17 mouse cellular contexts compared by ENCODE assay signal in genomic region chr17:5803229-5804012, GRCm38 (mm10). TPM values are rescaled to one million over a fixed set of nuclear protein-coding genes. Genes with fewer than 3 reads are reported as not detected.
DNase-seq lines count a peak whose midpoint lies in the region; ATAC-seq and TF ChIP-seq lines count a peak whose summit lies in the region.
"Had no signal": no experiment of that assay in that cellular context is flagged by ENCODE, and none has a peak within 500 bp of the region (broad histone marks: within the 10 kb centered on the region; RNA-seq: fewer than 3 reads in every experiment).

No protein-coding gene starts in this region.

- 93% methylated on average over 10 of the region's 10 CpGs for WGBS in limb, embryonic 14.5 days
- whole genome bisulfite sequencing in stomach, postnatal 0 days: 83% methylated on average over 10 of the region's 10 CpGs
- 92% methylated on average over 10 of the region's 10 CpGs for WGBS in hindbrain, embryonic 13.5 days

- TF ChIP-seq RAD21 in CH12.LX (IDR thresholded peaks at IDR 0.05; ENCODE audit: low read depth, low read length): no peak

- in situ Hi-C loops in CH12.LX (cut with MboI; ENCODE audit: low pct_ligation_motif_present, low pct_unique_long_range_greater_than_20kb, low sequenced_read_pairs): no loop called here

- no peaks in the 10 kb centered on the region for H3K9me3 ChIP-seq in CH12.LX (replicated peaks; ENCODE audit: low read length)
- no peaks in the 10 kb centered on the region for H3K9me3 ChIP-seq in limb, embryonic 14.5 days (ENCODE audit: control insufficient read depth, low read length)
- H3K9me3 ChIP-seq in stomach, postnatal 0 days (ENCODE audit: control insufficient read depth, low read length): no peaks in the 10 kb centered on the region
- H3K9me3 ChIP-seq in hindbrain, embryonic 13.5 days: no peaks in the 10 kb centered on the region
- H3K9me3 ChIP-seq: forebrain, embryonic 15.5 days; heart, embryonic 12.5 days; hindbrain, embryonic 15.5 days; liver, embryonic 12.5 days; midbrain, embryonic 12.5 days; neural tube, embryonic 13.5 days had no signal

- peaks cover 0 to 4% of the 10 kb centered on the region in 2 experiments for H3K36me3 ChIP-seq in CH12.LX (replicated peaks in 1 of 2; ENCODE audit: control insufficient read depth in 1 of 2, insufficient read depth in 1 of 2, low read length in 1 of 2)
- no peaks in the 10 kb centered on the region for H3K36me3 ChIP-seq in limb, embryonic 14.5 days (ENCODE audit: control insufficient read depth, insufficient read depth, low read length)
- H3K36me3 ChIP-seq in stomach, postnatal 0 days (ENCODE audit: control insufficient read depth, insufficient read depth, low read length): no peaks in the 10 kb centered on the region
- no peaks in the 10 kb centered on the region for H3K36me3 ChIP-seq in hindbrain, embryonic 13.5 days
- H3K36me3 ChIP-seq: forebrain, embryonic 15.5 days; heart, embryonic 12.5 days; hindbrain, embryonic 15.5 days; liver, embryonic 12.5 days; midbrain, embryonic 12.5 days; neural tube, embryonic 13.5 days had no signal

- H3K4me2 ChIP-seq in CH12.LX (ENCODE audit: insufficient read depth, low read depth, poor library complexity, severe bottlenecking): peak overlapping the region; percentile 48; the same call in 1 of the 2 replicates
- no peak overlapping the region for H3K4me2 ChIP-seq in limb, embryonic 14.5 days (replicated peaks; ENCODE audit: low read depth, low read length, severe bottlenecking)
- no peak overlapping the region for H3K4me2 ChIP-seq in stomach, postnatal 0 days (replicated peaks; ENCODE audit: low read depth)
- H3K4me2 ChIP-seq in hindbrain, embryonic 13.5 days: no peak overlapping the region
- H3K4me2 ChIP-seq: forebrain, embryonic 15.5 days; heart, embryonic 12.5 days; hindbrain, embryonic 15.5 days; liver, embryonic 12.5 days; lung, embryonic 14.5 days; midbrain, embryonic 12.5 days; neural tube, embryonic 13.5 days had no signal

- peaks cover 42 to 85% of the 10 kb centered on the region in 2 experiments for H3K4me1 ChIP-seq in CH12.LX (ENCODE audit: control insufficient read depth in 1 of 2, insufficient read depth in 2 of 2)
- peaks cover 26% of the 10 kb centered on the region for H3K4me1 ChIP-seq in limb, embryonic 14.5 days (ENCODE audit: control insufficient read depth, insufficient read depth, low read length)
- H3K4me1 ChIP-seq in stomach, postnatal 0 days (replicated peaks; ENCODE audit: control insufficient read depth, insufficient read depth): no peaks in the 10 kb centered on the region
- H3K4me1 ChIP-seq in hindbrain, embryonic 13.5 days (replicated peaks): peaks cover 6% of the 10 kb centered on the region; the same call in 1 of the 2 replicates
- H3K4me1 ChIP-seq: hindbrain, embryonic 15.5 days; midbrain, embryonic 12.5 days had no signal

- peak; percentile 74 for TF ChIP-seq EP300 in CH12.LX (IDR thresholded peaks at IDR 0.05; ENCODE audit: low read length)
- TF ChIP-seq EP300 in stomach, postnatal 0 days (optimal IDR thresholded peaks at IDR 0.05): no peak

- dilution Hi-C loops in CH12.LX (cut with MboI; ENCODE audit: extremely low pct_ligation_motif_present, extremely low pct_unique_long_range_greater_than_20kb, low sequenced_read_pairs): no loop called here

- H3K79me2 ChIP-seq in CH12.LX (replicated peaks; ENCODE audit: control insufficient read depth, extremely low read depth, insufficient read depth, poor library complexity, severe bottlenecking): no peaks in the 10 kb centered on the region

- TF ChIP-seq CTCF in CH12.LX (conservative IDR thresholded peaks at IDR 0.05 in 1 of 2, IDR thresholded peaks at IDR 0.05 in 1 of 2; ENCODE audit: low read depth in 2 of 2, low read length in 2 of 2): no peak
- no peak for TF ChIP-seq CTCF in stomach, postnatal 0 days (IDR thresholded peaks at IDR 0.05; ENCODE audit: low read depth)

- peak overlapping the region; percentile 64 for H3K27ac ChIP-seq in CH12.LX (ENCODE audit: insufficient read depth, low read depth)
- peak overlapping the region; percentile 85; the same call in 1 of the 2 replicates for H3K27ac ChIP-seq in limb, embryonic 14.5 days (replicated peaks; ENCODE audit: low read depth, low read length)
- H3K27ac ChIP-seq in stomach, postnatal 0 days (replicated peaks): peak overlapping the region; percentile 35; the same call in 1 of the 2 replicates
- no peak overlapping the region for H3K27ac ChIP-seq in hindbrain, embryonic 13.5 days
- H3K27ac ChIP-seq: forebrain, embryonic 15.5 days; hindbrain, embryonic 15.5 days; liver, embryonic 12.5 days; midbrain, embryonic 12.5 days; neural tube, embryonic 13.5 days had no signal

- H3K27me3 ChIP-seq in CH12.LX (replicated peaks): no peaks in the 10 kb centered on the region
- no peaks in the 10 kb centered on the region for H3K27me3 ChIP-seq in limb, embryonic 14.5 days (ENCODE audit: control insufficient read depth, insufficient read depth, low read length)
- no peaks in the 10 kb centered on the region for H3K27me3 ChIP-seq in stomach, postnatal 0 days (ENCODE audit: control insufficient read depth, insufficient read depth, low read length)
- no peaks in the 10 kb centered on the region for H3K27me3 ChIP-seq in hindbrain, embryonic 13.5 days
- H3K27me3 ChIP-seq: forebrain, embryonic 15.5 days; heart, embryonic 12.5 days; hindbrain, embryonic 15.5 days; liver, embryonic 12.5 days; midbrain, embryonic 12.5 days; neural tube, embryonic 13.5 days had no signal

- H3K4me3 ChIP-seq in CH12.LX (replicated peaks in 1 of 3; ENCODE audit: low read depth in 2 of 3, low read length in 2 of 3, poor library complexity in 1 of 3): no peak overlapping the region
- no peak overlapping the region for H3K4me3 ChIP-seq in limb, embryonic 14.5 days (replicated peaks; ENCODE audit: low read length)
- no peak overlapping the region for H3K4me3 ChIP-seq in stomach, postnatal 0 days (ENCODE audit: low read depth, low read length)
- no peak overlapping the region for H3K4me3 ChIP-seq in hindbrain, embryonic 13.5 days
- H3K4me3 ChIP-seq: forebrain, embryonic 15.5 days; heart, embryonic 12.5 days; hindbrain, embryonic 15.5 days; liver, embryonic 12.5 days; midbrain, embryonic 12.5 days; neural tube, embryonic 13.5 days had no signal

- no peak overlapping the region for H3K9ac ChIP-seq in CH12.LX (ENCODE audit: insufficient read depth, low read depth)
- H3K9ac ChIP-seq in limb, embryonic 14.5 days (ENCODE audit: low read depth, low read length, severe bottlenecking): no peak overlapping the region
- no peak overlapping the region for H3K9ac ChIP-seq in stomach, postnatal 0 days (ENCODE audit: low read length)
- no peak overlapping the region for H3K9ac ChIP-seq in hindbrain, embryonic 13.5 days
- H3K9ac ChIP-seq: forebrain, embryonic 15.5 days; heart, embryonic 12.5 days; hindbrain, embryonic 15.5 days; liver, embryonic 12.5 days; lung, embryonic 14.5 days; midbrain, embryonic 12.5 days; neural tube, embryonic 13.5 days had no signal

- peak; percentile 78 to 81 for DNase-seq in spleen, postnatal 36 days (ENCODE audit: low spot score in 2 of 2)
- DNase-seq in spleen, adult 12 weeks (ENCODE audit: low spot score): no peak
- DNase-seq in CH12.LX (ENCODE audit: extremely low read depth): peak; percentile 77
- no peak for DNase-seq in limb, embryonic 14.5 days (ENCODE audit: low spot score)
- no peak for DNase-seq in stomach, postnatal 0 days (ENCODE audit: low spot score)
- DNase-seq in ovary, postnatal 10 days (ENCODE audit: low spot score): no peak
- DNase-seq: adrenal gland, adult 2 months; cerebellum, adult 9-11 months; kidney, adult 11 months; lung, embryonic 14.5 days had no signal

- ATAC-seq in limb, embryonic 14.5 days (ENCODE audit: low FRiP score, low read depth): no peak
- ATAC-seq in stomach, postnatal 0 days (ENCODE audit: low FRiP score, low TSS enrichment): no peak
- ATAC-seq in hindbrain, embryonic 13.5 days (ENCODE audit: low FRiP score): no peak
- ATAC-seq: forebrain, embryonic 15.5 days; liver, embryonic 12.5 days had no signal

- TF ChIP-seq POLR2A in CH12.LX (IDR thresholded peaks at IDR 0.05; ENCODE audit: low read depth, low read length): 0 out of 2 replicates have a peak, but pooled peaks have one; percentile 24
- no peak for TF ChIP-seq POLR2A in limb, embryonic 14.5 days (IDR thresholded peaks at IDR 0.05; ENCODE audit: borderline replicate concordance, extremely low read depth, insufficient read depth, insufficient read length)

TF ChIP-seq in CH12.LX, 34 proteins besides CTCF, POLR2A, EP300 and RAD21 (continues in another document):
- TF ChIP-seq ZNF384 (IDR thresholded peaks at IDR 0.05; ENCODE audit: low read depth, low read length) (no peak), TBP (conservative IDR thresholded peaks at IDR 0.05; ENCODE audit: low read depth, low read length) (no peak), SIN3A (IDR thresholded peaks at IDR 0.05; ENCODE audit: low read length) (no peak), ETS1 (conservative IDR thresholded peaks at IDR 0.05; ENCODE audit: low read depth, low read length) (peak; percentile 97), KAT2A (IDR thresholded peaks at IDR 0.05; ENCODE audit: insufficient replicate concordance, low read length) (no peak), JUN (IDR thresholded peaks at IDR 0.05; ENCODE audit: insufficient read depth, low read depth, low read length) (peak; percentile 60; the same call in 1 of the 2 replicates), E2F4 (IDR thresholded peaks at IDR 0.05; ENCODE audit: insufficient replicate concordance, low read depth, low read length) (no peak), ZKSCAN1 (IDR thresholded peaks at IDR 0.05; ENCODE audit: borderline replicate concordance, low read depth, low read length) (no peak), NRF1 (IDR thresholded peaks at IDR 0.05; ENCODE audit: low read depth, low read length) (no peak), BHLHE40 (IDR thresholded peaks at IDR 0.05; ENCODE audit: low read depth, low read length) (peak; percentile 95), MAFK (IDR thresholded peaks at IDR 0.05; ENCODE audit: insufficient replicate concordance, low read length) (no peak), ZC3H11A (IDR thresholded peaks at IDR 0.05; ENCODE audit: low read depth, low read length) (no peak), PAX5 (IDR thresholded peaks at IDR 0.05; ENCODE audit: low read length) (no peak), USF2 (conservative IDR thresholded peaks at IDR 0.05; ENCODE audit: low read depth, low read length) (0 out of 2 replicates have a peak, but pooled peaks have one; percentile 9), USF1 (IDR thresholded peaks at IDR 0.05; ENCODE audit: low read depth, low read length) (no peak), TCF12 (IDR thresholded peaks at IDR 0.05; ENCODE audit: low read depth, low read length) (peak; percentile 49)

RNA-seq across cellular contexts. Expression of gene Snx9, which starts 37.7 kb away (rescaled TPM):
- total RNA-seq in CH12.LX (2012; rRNA removed) (17.1 TPM in 2 replicates), CH12.LX (2014; rRNA removed) (16.3 and 17.0 TPM in 2 replicates)
- polyA plus RNA-seq in CH12.LX (2012; ENCODE audit: insufficient read length, low read depth): 26.3 and 29.7 TPM in 2 replicates
- 39.1 and 41.3 TPM in 2 replicates for polyA plus RNA-seq in limb, embryonic 14.5 days (2012; rRNA removed)
- polyA plus RNA-seq in limb, embryonic 14.5 days (2014; fragmentation: Nextera tagmentation; extraction: Ambion mirVana): 41.9 and 43.4 TPM in 2 replicates
- polyA plus RNA-seq in stomach, postnatal 0 days (2015; fragmentation: Nextera tagmentation; extraction: Ambion mirVana): 34.8 and 36.3 TPM in 2 replicates
- 7.5 and 8.4 TPM in 2 replicates for polyA plus RNA-seq in hindbrain, embryonic 13.5 days (2015; fragmentation: Nextera tagmentation; extraction: Ambion mirVana)

Comparison
In these comparisons a context has a peak if more than half of its experiments do, and no peak if none do; other contexts are left out.
1. DNase-seq: peak in spleen, postnatal 36 days (2 of 2) and CH12.LX (single experiment); none in spleen, adult 12 weeks (single experiment), limb, embryonic 14.5 days (single experiment), stomach, postnatal 0 days (single experiment) and ovary, postnatal 10 days (single experiment).